Mouse (Mus musculus) MEL (cell line): ENCODE measurements around the gene Snd1.

Experiments
- CTCF ChIP-seq, 3 experiments: IDR thresholded peaks in 2 of 3; conservative IDR thresholded peaks in 1 of 3; 2 replicates each; pipeline ENCODE4 v1.5.1; 2011 to 2012; ENCODE audit warnings: low read length in 3 of 3, low read depth in 2 of 3, mild to moderate bottlenecking in 2 of 3, improper control_type of control experiment in 1 of 3, inconsistent platforms in 1 of 3, mixed read lengths in 1 of 3, moderate library complexity in 1 of 3; ENCODE audit not compliant: control insufficient read depth in 1 of 3, insufficient read depth in 1 of 3, poor library complexity in 1 of 3, severe bottlenecking in 1 of 3
- ELF1 ChIP-seq: IDR thresholded peaks from 2 replicates; pipeline ENCODE4 v1.6.1; 2014; ENCODE audit warnings: low read depth, mild to moderate bottlenecking, inconsistent platforms, low read length, improper control_type of control experiment, moderate library complexity
- MEF2A ChIP-seq: IDR thresholded peaks from 2 replicates; pipeline ENCODE4 v1.6.1; 2014; ENCODE audit warnings: low read depth, mild to moderate bottlenecking, inconsistent platforms, low read length, improper control_type of control experiment; ENCODE audit not compliant: poor library complexity, insufficient replicate concordance, severe bottlenecking; ENCODE audit errors: extremely low read depth
- USF1 ChIP-seq: IDR thresholded peaks from 2 replicates; pipeline ENCODE4 v1.6.1; 2014; ENCODE audit warnings: low read depth, mild to moderate bottlenecking, inconsistent platforms, low read length, improper control_type of control experiment, moderate library complexity
- ZC3H11A ChIP-seq: IDR thresholded peaks from 2 replicates; pipeline ENCODE4 v1.6.1; 2012; ENCODE audit warnings: low read depth, mild to moderate bottlenecking, inconsistent platforms, low read length, improper control_type of control experiment

DNA sequence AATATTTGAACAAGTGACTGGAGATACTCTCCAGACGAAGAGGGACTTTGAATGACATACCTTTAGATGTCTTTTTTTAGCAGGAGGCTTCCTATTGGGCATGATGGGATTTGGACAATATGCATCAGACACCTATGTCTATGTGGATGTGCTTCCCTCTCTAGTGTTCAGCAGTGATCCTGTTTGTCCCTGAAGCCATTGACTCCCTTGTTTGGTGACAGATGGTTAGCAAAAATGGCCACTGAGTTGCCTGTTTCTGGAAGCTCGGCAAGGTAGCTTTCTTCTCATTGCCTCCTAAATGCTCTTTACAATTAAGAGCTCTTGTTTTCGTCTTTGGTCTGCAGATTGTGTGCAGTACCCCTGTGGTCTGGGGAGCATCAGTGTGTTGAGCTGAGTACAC lies 158.7 kb downstream of the Snd1 start:
- TF ChIP-seq ZC3H11A, result no peak
- TF ChIP-seq USF1, result no peak
- TF ChIP-seq CTCF (IDR thresholded peaks at IDR 0.05 in 2 of 3, conservative IDR thresholded peaks at IDR 0.05 in 1 of 3; ENCODE audit: control insufficient read depth in 1 of 3, insufficient read depth in 1 of 3, low read depth in 2 of 3, low read length in 3 of 3, poor library complexity in 1 of 3, severe bottlenecking in 1 of 3), result no peak
- no peak for TF ChIP-seq ELF1
- no peak for TF ChIP-seq MEF2A
